Mouse (Mus musculus) embryonic facial prominence, embryonic 13.5 days (tissue): Measurements from ENCODE around the gene Oog1. TPM values are rescaled to one million over a fixed set of nuclear protein-coding genes. Genes with fewer than 3 reads are reported as not detected.
"Not testable (repeated sequence)": the region's sequence is repeated elsewhere in the genome, so short reads cannot be mapped to it uniquely, and the experiment has no call there.

ENCODE experiments used
- ATAC-seq: fragments of 200-750 bp; cut with Nextera tagmentation; 2 replicates; pipeline ENCODE4 v1.8.0; 2017; ENCODE audit warnings: low read depth; ENCODE audit not compliant: insufficient number of reproducible peaks, insufficient read depth, low FRiP score, low TSS enrichment
- H3K27ac ChIP-seq: fragments of 300-500 bp; sonication (generic); 2 replicates; pipeline ENCODE4 v1.5.1; 2015; ENCODE audit warnings: moderate library complexity, mild to moderate bottlenecking, inconsistent platforms
- H3K27me3 ChIP-seq: fragments of 300-500 bp; sonication (generic); 2 replicates; pipeline ENCODE4 v1.6.1; 2015; ENCODE audit warnings: mild to moderate bottlenecking, inconsistent platforms
- H3K36me3 ChIP-seq: fragments of 300-500 bp; sonication (generic); 2 replicates; pipeline ENCODE4 v1.6.1; 2015; ENCODE audit warnings: mild to moderate bottlenecking, inconsistent platforms
- H3K4me1 ChIP-seq: fragments of 300-500 bp; sonication (generic); 2 replicates; pipeline ENCODE4 v1.6.1; 2015; ENCODE audit warnings: inconsistent platforms
- H3K4me2 ChIP-seq: fragments of 300-500 bp; sonication (generic); 2 replicates; pipeline ENCODE4 v1.6.1; 2015; ENCODE audit warnings: moderate library complexity, mild to moderate bottlenecking, inconsistent platforms
- H3K4me3 ChIP-seq: fragments of 300-500 bp; sonication (generic); 2 replicates; pipeline ENCODE4 v1.5.1; 2015; ENCODE audit warnings: mild to moderate bottlenecking, inconsistent platforms
- H3K9ac ChIP-seq: fragments of 300-500 bp; sonication (generic); 2 replicates; pipeline ENCODE4 v1.6.1; 2015; ENCODE audit warnings: mild to moderate bottlenecking, inconsistent platforms
- H3K9me3 ChIP-seq: fragments of 300-500 bp; sonication (generic); 2 replicates; pipeline ENCODE4 v1.6.1; 2016; ENCODE audit warnings: inconsistent platforms
- WGBS: fragments of 180-500 bp; shearing (Covaris S2); methylation state at CpG from one replicate; pipeline ENCODE4 v1.1.7; 2015; ENCODE audit warnings: mixed read lengths; 5-methylcytosine and 5-hydroxymethylcytosine counted together
- polyA plus RNA-seq: library from polyadenylated mRNA; unstranded; fragments of >200 nt; fragmentation: Nextera tagmentation; extraction: Ambion mirVana; gene quantifications from 2 replicates; pipeline ENCODE4 v1.2.1, GENCODE M21; 2015

The Oog1 gene
- polyA plus RNA-seq: not detected in 2 replicates

GRCm38 (mm10) chr12:87602388-87602787 lies at the start of gene Oog1:
Gene Oog1, plus strand, starts transcription at chr12:87602688.
- H3K9ac ChIP-seq, H3K27ac ChIP-seq, H3K9me3 ChIP-seq: not testable (repeated sequence)

GRCm38 (mm10) chr12:87601388-87601787 lies 1.1 kb upstream of the Oog1 start:
- ATAC-seq, H3K27me3 ChIP-seq, H3K4me3 ChIP-seq, H3K27ac ChIP-seq, H3K9ac ChIP-seq, H3K9me3 ChIP-seq, H3K36me3 ChIP-seq, H3K4me2 ChIP-seq, H3K4me1 ChIP-seq: not testable (repeated sequence)
- WGBS: 2% methylated on average over 2 of the region's 2 CpGs

More at GRCm38 (mm10) chr12:87602388-87602787, at the start of gene Oog1:
- H3K4me3 ChIP-seq, ATAC-seq, H3K27me3 ChIP-seq, H3K4me2 ChIP-seq, H3K4me1 ChIP-seq, H3K36me3 ChIP-seq: not testable (repeated sequence)
- WGBS: 71% methylated on average over 1 of the region's 2 CpGs

GRCm38 (mm10) chr12:87618569-87618968 lies 16.1 kb downstream of the Oog1 start, which contains the start of gene Gm4027:
Gene Gm4027, plus strand, starts transcription at chr12:87618869.
- not testable (repeated sequence) for H3K27me3 ChIP-seq, H3K9ac ChIP-seq, H3K4me3 ChIP-seq, H3K27ac ChIP-seq, H3K9me3 ChIP-seq, ATAC-seq, H3K4me2 ChIP-seq, H3K4me1 ChIP-seq, H3K36me3 ChIP-seq
- 72% methylated on average over 6 of the region's 7 CpGs for WGBS

- not testable (repeated sequence) for H3K4me3 ChIP-seq, H3K4me1 ChIP-seq, H3K36me3 ChIP-seq, H3K9ac ChIP-seq, H3K9me3 ChIP-seq, H3K27me3 ChIP-seq, ATAC-seq, H3K4me2 ChIP-seq, H3K27ac ChIP-seq
- 70% methylated on average over 2 of the region's 2 CpGs for WGBS
Observed at GRCm38 (mm10) chr12:87644520-87644919, 42.0 kb downstream of the Oog1 start, which contains the start of gene Gm16381. Gene Gm16381, minus strand, starts transcription at chr12:87644620.

- H3K4me1 ChIP-seq, H3K9ac ChIP-seq, H3K4me2 ChIP-seq, ATAC-seq, H3K36me3 ChIP-seq, H3K27me3 ChIP-seq, H3K9me3 ChIP-seq, H3K27ac ChIP-seq, H3K4me3 ChIP-seq: not testable (repeated sequence)
- 56% methylated on average over 2 of the region's 4 CpGs for WGBS
Observed at GRCm38 (mm10) chr12:87652916-87653703, 50.6 kb downstream of the Oog1 start.

Other genes starting within 250 kb of the Oog1 start
- 70.5 and 76.3 TPM in 2 replicates for gene Sptlc2, start 214.3 kb upstream of the Oog1 start, polyA plus RNA-seq
- 336 and 343 TPM in 2 replicates for gene Slirp, start 158.8 kb upstream of the Oog1 start, polyA plus RNA-seq
- gene Alkbh1, start 158.7 kb upstream of the Oog1 start, polyA plus RNA-seq: 65.9 and 76.1 TPM in 2 replicates
- gene Snw1, start 130.4 kb upstream of the Oog1 start, polyA plus RNA-seq: 139 and 148 TPM in 2 replicates
- gene Gm5788, start 108.0 kb upstream of the Oog1 start, polyA plus RNA-seq: not detected in 2 replicates
- not detected in 2 replicates for gene Gm8300, start 88.4 kb upstream of the Oog1 start, polyA plus RNA-seq
- gene Gm4027, start 16.2 kb downstream of the Oog1 start, polyA plus RNA-seq: not detected in 2 replicates
- not detected in 2 replicates for gene Gm16381, start 41.9 kb downstream of the Oog1 start, polyA plus RNA-seq
- gene Gm21319, start 173.1 kb downstream of the Oog1 start, polyA plus RNA-seq: not detected in 2 replicates
- not detected in 2 replicates for gene Gm21936, start 192.8 kb downstream of the Oog1 start, polyA plus RNA-seq
- not detected in 2 replicates for gene BB287469, start 213.9 kb downstream of the Oog1 start, polyA plus RNA-seq
- not detected in 2 replicates for gene Gm2001, start 239.7 kb downstream of the Oog1 start, polyA plus RNA-seq